Mouse (Mus musculus) testis, adult 2 months (tissue): ENCODE results near the gene Stat3. TPM values are rescaled to one million over a fixed set of nuclear protein-coding genes. Genes with fewer than 3 reads are reported as not detected.

Experiments used
- H3K27ac ChIP-seq: fragments of 200-500 bp; 2 replicates; pipeline ENCODE4 v1.5.1; 2012; ENCODE audit warnings: low read depth, low read length; ENCODE audit not compliant: control insufficient read depth, insufficient read depth
- H3K27me3 ChIP-seq: fragments of 200-500 bp; 2 replicates; pipeline ENCODE4 v1.6.1; 2012; ENCODE audit warnings: mild to moderate bottlenecking, low read length, moderate library complexity; ENCODE audit not compliant: control insufficient read depth, insufficient read depth
- H3K36me3 ChIP-seq: fragments of 200-500 bp; 2 replicates; pipeline ENCODE4 v1.6.1; 2012; ENCODE audit warnings: mild to moderate bottlenecking, low read length; ENCODE audit not compliant: control insufficient read depth, insufficient read depth
- H3K4me1 ChIP-seq: fragments of 200-500 bp; 2 replicates; pipeline ENCODE4 v1.6.1; 2012; ENCODE audit warnings: low read length; ENCODE audit not compliant: control insufficient read depth, insufficient read depth
- H3K4me3 ChIP-seq: fragments of 200-500 bp; 2 replicates; pipeline ENCODE4 v1.5.1; 2012; ENCODE audit warnings: low read depth, mild to moderate bottlenecking, low read length, moderate library complexity, mixed read lengths; ENCODE audit not compliant: control insufficient read depth
- CTCF ChIP-seq: fragments of 200-500 bp; IDR thresholded peaks from 2 replicates; pipeline ENCODE4 v1.5.1; 2012; ENCODE audit warnings: low read depth, mild to moderate bottlenecking, inconsistent platforms, low read length, moderate library complexity; ENCODE audit not compliant: control insufficient read depth, insufficient read depth, insufficient replicate concordance
- POLR2A ChIP-seq: fragments of 200-500 bp; IDR thresholded peaks from 2 replicates; pipeline ENCODE4 v1.6.1; 2012; ENCODE audit warnings: low read depth, mild to moderate bottlenecking, inconsistent platforms, low read length, moderate library complexity; ENCODE audit not compliant: control insufficient read depth
- polyA plus RNA-seq: library from polyadenylated mRNA; depleted of rRNA; stranded (reverse); fragments of >200 nt; gene quantifications from 2 replicates; pipeline ENCODE4 v1.2.3, GENCODE M21; 2012

The Stat3 gene
- polyA plus RNA-seq, 1 experiment: 25.0 TPM

DNA sequence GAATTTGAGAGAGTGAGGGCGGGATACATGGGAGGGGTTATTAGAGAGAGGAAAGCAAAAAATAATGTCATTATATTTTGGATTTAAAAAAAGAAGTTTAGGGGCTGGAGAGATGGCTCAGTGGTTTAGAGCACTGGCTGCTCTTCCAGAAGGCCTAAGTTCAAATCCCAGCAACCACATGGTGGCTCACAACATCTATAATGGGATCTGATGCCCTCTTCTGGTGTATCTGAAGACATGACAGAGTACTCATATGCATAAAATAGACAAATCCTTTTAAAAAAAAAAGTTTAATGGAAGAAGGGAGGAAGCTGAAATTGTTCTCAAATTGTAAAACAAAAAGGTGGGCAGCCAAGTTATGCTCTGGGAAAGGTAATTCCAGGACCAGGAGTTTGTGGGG, 10.2 kb upstream of the Stat3 start:
- Histone ChIP-seq H3K4me1 (no peaks in the 10 kb centered on the region; the same call in 1 of the 2 replicates), H3K27ac (no peak overlapping the region), H3K4me3 (no peak overlapping the region), H3K36me3 (no peaks in the 10 kb centered on the region), H3K27me3 (no peaks in the 10 kb centered on the region)
- TF ChIP-seq CTCF (no peak), POLR2A (no peak)

- no peaks in the 10 kb centered on the region for H3K4me1 ChIP-seq
- H3K36me3 ChIP-seq: no peaks in the 10 kb centered on the region
- TF ChIP-seq CTCF (no peak), POLR2A (no peak)
- H3K4me3 ChIP-seq: no peak overlapping the region
- H3K27ac ChIP-seq: no peak overlapping the region
- H3K27me3 ChIP-seq: no peaks in the 10 kb centered on the region
These were observed 9.0 kb upstream of the Stat3 start for GRCm38 (mm10) chr11:100948317-100948716.

GRCm38 (mm10) chr11:100947548-100947947, 8.2 kb upstream of the Stat3 start:
- Histone ChIP-seq H3K27me3 (no peaks in the 10 kb centered on the region), H3K4me1 (no peaks in the 10 kb centered on the region), H3K36me3 (no peaks in the 10 kb centered on the region), H3K4me3 (no peak overlapping the region), H3K27ac (no peak overlapping the region)
- TF ChIP-seq CTCF (no peak), POLR2A (no peak)

GRCm38 (mm10) chr11:100946862-100947261, 7.5 kb upstream of the Stat3 start:
- TF ChIP-seq POLR2A (no peak), CTCF (no peak)

DNA sequence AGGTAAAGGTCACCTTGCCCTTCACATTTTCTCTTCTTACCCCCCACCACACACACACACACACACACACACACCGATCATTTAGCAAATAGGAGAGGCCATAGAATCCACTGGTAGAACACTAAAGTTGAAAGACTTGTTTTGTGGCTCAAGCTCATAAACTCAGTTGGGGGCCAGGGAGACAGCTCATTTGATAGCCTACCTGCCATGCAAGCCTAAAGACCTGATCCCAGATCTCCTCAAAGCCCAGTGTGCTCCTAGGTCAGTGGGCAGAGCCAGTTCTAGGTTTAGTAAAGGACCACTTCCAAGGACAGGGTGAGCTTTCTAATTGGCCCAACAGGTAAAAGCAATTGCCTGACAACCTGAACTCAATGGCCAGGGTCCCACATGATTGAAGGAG, 3.0 kb upstream of the Stat3 start:
- TF ChIP-seq POLR2A (no peak), CTCF (no peak)
- Histone ChIP-seq H3K4me1 (peaks cover 2% of the 10 kb centered on the region), H3K4me3 (no peak overlapping the region), H3K27ac (no peak overlapping the region), H3K36me3 (no peaks in the 10 kb centered on the region), H3K27me3 (no peaks in the 10 kb centered on the region)

More at GRCm38 (mm10) chr11:100946862-100947261, 7.5 kb upstream of the Stat3 start:
- H3K27me3 ChIP-seq: no peaks in the 10 kb centered on the region
- H3K4me3 ChIP-seq: no peak overlapping the region
- no peak overlapping the region for H3K27ac ChIP-seq
- no peaks in the 10 kb centered on the region for H3K4me1 ChIP-seq
- no peaks in the 10 kb centered on the region for H3K36me3 ChIP-seq

DNA sequence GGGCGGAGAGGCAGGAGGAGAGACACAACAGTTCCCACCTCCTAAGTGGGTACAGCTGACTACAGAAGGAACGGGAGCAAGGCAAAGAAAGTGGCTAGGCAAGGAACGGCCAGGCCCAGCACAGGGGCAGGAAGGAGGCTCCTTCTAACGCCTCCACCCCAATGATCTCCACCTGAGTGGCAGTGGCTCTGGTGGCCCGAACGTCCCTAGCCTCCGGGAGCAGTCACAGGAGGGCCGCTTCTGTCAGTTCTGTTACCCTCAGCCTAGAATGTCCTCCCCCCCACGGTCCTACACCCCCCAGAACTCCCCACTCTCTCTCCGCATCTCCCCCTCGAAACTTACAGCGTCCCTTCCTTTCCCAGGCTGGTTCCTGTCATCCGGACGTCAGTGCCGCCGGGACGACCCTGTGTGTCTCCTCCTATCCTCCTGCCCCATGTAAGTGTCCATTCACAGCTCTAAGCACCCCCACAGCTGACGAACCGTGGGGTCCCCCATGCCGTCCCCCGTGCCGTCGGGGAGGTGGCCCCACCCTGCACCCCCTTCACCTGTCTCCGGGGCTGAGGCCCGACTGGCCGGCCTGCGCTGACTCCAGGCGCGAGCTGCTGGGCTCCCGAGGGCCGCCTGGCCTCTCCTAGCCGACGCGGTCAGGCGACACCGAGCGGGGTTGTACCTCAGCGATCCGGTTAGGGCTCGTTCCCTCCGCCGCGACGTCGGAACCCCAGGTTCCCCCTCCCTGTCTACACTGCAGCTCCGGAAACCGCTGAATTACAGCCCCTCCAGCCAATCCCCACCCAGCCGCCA, 429 bp downstream of the Stat3 start:
- Histone ChIP-seq H3K36me3 (no peaks in the 10 kb centered on the region), H3K4me3 (peak overlapping the region; percentile 88), H3K27me3 (no peaks in the 10 kb centered on the region), H3K27ac (peak overlapping the region; percentile 80), H3K4me1 (peaks cover 2% of the 10 kb centered on the region)
- no peak for TF ChIP-seq CTCF
- TF ChIP-seq POLR2A: peak; percentile 77

GRCm38 (mm10) chr11:100938112-100938511, 1.2 kb downstream of the Stat3 start:
- H3K4me3 ChIP-seq: peak overlapping the region; percentile 4; the same call in 1 of the 2 replicates
- no peak overlapping the region for H3K27ac ChIP-seq
- H3K4me1 ChIP-seq: peaks cover 2% of the 10 kb centered on the region
- no peaks in the 10 kb centered on the region for H3K27me3 ChIP-seq
- no peaks in the 10 kb centered on the region for H3K36me3 ChIP-seq
- TF ChIP-seq POLR2A: no peak

DNA sequence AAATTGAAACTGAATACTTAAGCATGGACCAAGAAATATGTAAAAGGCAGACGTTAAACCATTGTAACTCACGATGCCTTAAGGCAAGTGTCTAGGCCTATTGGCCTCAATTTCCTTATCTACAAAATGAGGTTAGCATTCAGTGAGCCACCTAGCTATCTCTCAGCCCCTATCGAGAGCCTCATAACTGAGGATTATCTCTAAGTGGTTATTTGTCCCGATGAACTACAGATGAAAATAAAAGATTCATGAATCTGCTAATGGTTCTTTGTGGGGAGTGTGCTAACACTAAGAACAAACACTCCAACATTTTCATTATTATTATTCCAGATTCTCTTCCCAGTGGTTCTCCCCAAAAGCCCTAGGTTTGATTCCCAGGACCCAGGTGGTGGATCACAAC, 2.0 kb downstream of the Stat3 start:
- TF ChIP-seq CTCF: no peak
- TF ChIP-seq POLR2A: no peak
- no peak overlapping the region for H3K27ac ChIP-seq
- H3K36me3 ChIP-seq: no peaks in the 10 kb centered on the region
- no peak overlapping the region for H3K4me3 ChIP-seq
- no peaks in the 10 kb centered on the region for H3K27me3 ChIP-seq
- peaks cover 2% of the 10 kb centered on the region for H3K4me1 ChIP-seq
